Mouse (Mus musculus) liver, embryonic 14.5 days (tissue): ENCODE measurements around the gene Heatr5a. TPM values are rescaled to one million over a fixed set of nuclear protein-coding genes. Genes with fewer than 3 reads are reported as not detected.

ENCODE experiments used
- ATAC-seq: fragments of 200-750 bp; cut with Nextera tagmentation; 2 replicates; pipeline ENCODE4 v1.8.0; 2017; ENCODE audit warnings: moderate number of reproducible peaks, mild to moderate bottlenecking, moderate library complexity; ENCODE audit not compliant: insufficient read depth
- DNase-seq, 3 experiments: peaks; one replicate each; pipeline ENCODE4 v3.0.0-alpha.2; 2012 to 2013; ENCODE audit warnings: low read depth in 3 of 3, low spot score in 3 of 3
- H3K27ac ChIP-seq: fragments of 300-500 bp; sonication (generic); 2 replicates; pipeline ENCODE4 v1.5.1; 2014; ENCODE audit warnings: moderate library complexity, mild to moderate bottlenecking, control low read depth, inconsistent platforms
- H3K27me3 ChIP-seq: fragments of 300-500 bp; sonication (generic); 2 replicates; pipeline ENCODE4 v1.6.1; 2014; ENCODE audit warnings: mild to moderate bottlenecking, low read length, moderate library complexity; ENCODE audit not compliant: control insufficient read depth, insufficient read depth
- H3K36me3 ChIP-seq: fragments of 300-500 bp; sonication (generic); replicated peaks from 2 replicates; pipeline ENCODE4 v1.6.1; 2014; ENCODE audit warnings: low read depth; ENCODE audit not compliant: control insufficient read depth, insufficient read depth
- H3K4me1 ChIP-seq, 2 experiments: fragments of 200-500 bp in 1 of 2; fragments of 300-500 bp in 1 of 2; sonication (generic) in 1 of 2; replicated peaks; 2 replicates each; pipeline ENCODE4 v1.6.1; 2012 to 2014; ENCODE audit warnings: antibody characterized with exemption in 1 of 2, inconsistent platforms in 1 of 2, low read length in 1 of 2; ENCODE audit not compliant: control insufficient read depth in 2 of 2, insufficient read depth in 2 of 2
- H3K4me2 ChIP-seq: fragments of 300-500 bp; sonication (generic); 2 replicates; pipeline ENCODE4 v1.6.1; 2014; ENCODE audit warnings: low read depth, mild to moderate bottlenecking, control low read depth, moderate library complexity
- H3K4me3 ChIP-seq, 2 experiments: fragments of 200-500 bp in 1 of 2; fragments of 300-500 bp in 1 of 2; sonication (generic) in 1 of 2; 2 replicates each; pipeline ENCODE4 v1.5.1; 2012 to 2014; ENCODE audit warnings: low read depth in 2 of 2, low read length in 2 of 2, mild to moderate bottlenecking in 2 of 2, control low read depth in 1 of 2, inconsistent platforms in 1 of 2, moderate library complexity in 1 of 2; ENCODE audit not compliant: insufficient read depth in 1 of 2
- H3K9ac ChIP-seq: fragments of 300-500 bp; sonication (generic); replicated peaks from 2 replicates; pipeline ENCODE4 v1.6.1; 2014; ENCODE audit warnings: mild to moderate bottlenecking, control low read depth, moderate library complexity
- H3K9me3 ChIP-seq: fragments of 300-500 bp; sonication (generic); 2 replicates; pipeline ENCODE4 v1.6.1; 2016; ENCODE audit warnings: low read length, mixed read lengths; ENCODE audit not compliant: control insufficient read depth
- CTCF ChIP-seq: IDR thresholded peaks from 2 replicates; pipeline ENCODE4 v1.5.1; 2016; ENCODE audit warnings: antibody characterized with exemption, low read depth, control low read depth
- EP300 ChIP-seq: IDR thresholded peaks from 2 replicates; pipeline ENCODE4 v1.6.1; 2016; ENCODE audit warnings: antibody characterized with exemption, low read depth
- WGBS: fragments of 180-500 bp; shearing (Covaris S2); extraction: QIAGEN DNeasy Blood & Tissue Kit; methylation state at CpG from one replicate; pipeline ENCODE4 v1.1.7; 2014; ENCODE audit not compliant: insufficient replicate concordance; 5-methylcytosine and 5-hydroxymethylcytosine counted together
- polyA plus RNA-seq, 2 experiments: library from polyadenylated mRNA; depleted of rRNA in 1 of 2; stranded (reverse) in 1 of 2; unstranded in 1 of 2; fragments of >200 nt; fragmentation: Nextera tagmentation in 1 of 2; extraction: Ambion mirVana in 1 of 2; gene quantifications; 2 replicates each; pipeline versions ENCODE4 v1.2.1 to v1.2.3; 2012 to 2014

Heatr5a gene
- polyA plus RNA-seq, 2 experiments, result 5.6 to 8.2 TPM

GRCm38 (mm10) chr12:51900551-51900950, 70.6 kb downstream of the Heatr5a start:
- 82% methylated on average over 7 of the region's 7 CpGs for WGBS
- ATAC-seq, result no peak
- Histone ChIP-seq H3K9me3 (no peaks in the 10 kb centered on the region), H3K4me2 (no peak overlapping the region), H3K27me3 (no peaks in the 10 kb centered on the region), H3K4me3 (no peak overlapping the region), H3K4me1 (no peaks in the 10 kb centered on the region), H3K9ac (no peak overlapping the region), H3K36me3 (peaks cover 16% of the 10 kb centered on the region), H3K27ac (no peak overlapping the region)
- TF ChIP-seq CTCF, result no peak
- no peak for TF ChIP-seq EP300
- DNase-seq, result no peak

GRCm38 (mm10) chr12:51896901-51897300, 74.2 kb downstream of the Heatr5a start:
- WGBS, result 77% methylated on average over 4 of the region's 4 CpGs
- ATAC-seq, result no peak
- DNase-seq, result no peak
- no peak for TF ChIP-seq CTCF
- TF ChIP-seq EP300, result no peak
- Histone ChIP-seq H3K4me3 (no peak overlapping the region), H3K9me3 (no peaks in the 10 kb centered on the region), H3K27ac (no peak overlapping the region), H3K9ac (no peak overlapping the region), H3K4me1 (no peaks in the 10 kb centered on the region), H3K4me2 (no peak overlapping the region), H3K27me3 (no peaks in the 10 kb centered on the region), H3K36me3 (peaks cover 16% of the 10 kb centered on the region)

- Histone ChIP-seq H3K9ac (no peak overlapping the region), H3K27ac (no peak overlapping the region), H3K4me2 (no peak overlapping the region), H3K4me1 (peaks cover 3% of the 10 kb centered on the region in 2 experiments), H3K36me3 (peaks cover 16% of the 10 kb centered on the region), H3K9me3 (no peaks in the 10 kb centered on the region), H3K27me3 (no peaks in the 10 kb centered on the region), H3K4me3 (no peak overlapping the region)
- DNase-seq (no peak), ATAC-seq (no peak)
- TF ChIP-seq EP300 (no peak), CTCF (no peak)
- WGBS, result 91% methylated on average over 12 of the region's 12 CpGs
Measured at GRCm38 (mm10) chr12:51888609-51889008, 82.5 kb downstream of the Heatr5a start.

GRCm38 (mm10) chr12:51887301-51888290, 83.5 kb downstream of the Heatr5a start:
- Histone ChIP-seq H3K4me1 (peaks cover 11 to 12% of the 10 kb centered on the region in 2 experiments), H3K9ac (no peak overlapping the region), H3K36me3 (peaks cover 16% of the 10 kb centered on the region), H3K4me3 (no peak overlapping the region), H3K9me3 (no peaks in the 10 kb centered on the region), H3K27ac (no peak overlapping the region), H3K27me3 (no peaks in the 10 kb centered on the region), H3K4me2 (no peak overlapping the region)
- no peak for ATAC-seq
- TF ChIP-seq CTCF (no peak), EP300 (no peak)
- no peak for DNase-seq
- 78% methylated on average over 11 of the region's 11 CpGs for WGBS

- TF ChIP-seq EP300, result no peak
- no peak for TF ChIP-seq CTCF
- H3K4me2 ChIP-seq, result no peak overlapping the region
- no peaks in the 10 kb centered on the region for H3K27me3 ChIP-seq
- DNase-seq, result no peak
- no peak overlapping the region for H3K27ac ChIP-seq
- no peak overlapping the region for H3K9ac ChIP-seq
- peaks cover 14% of the 10 kb centered on the region in 2 experiments for H3K4me1 ChIP-seq
- ATAC-seq, result no peak
- no peaks in the 10 kb centered on the region for H3K9me3 ChIP-seq
- 83% methylated on average over 6 of the region's 6 CpGs for WGBS
- H3K36me3 ChIP-seq, result peaks cover 17% of the 10 kb centered on the region
- no peak overlapping the region for H3K4me3 ChIP-seq
Measured at GRCm38 (mm10) chr12:51886369-51886768, 84.8 kb downstream of the Heatr5a start.
